Mouse (Mus musculus) mouse trophoblast stem cell (cell line): ENCODE data around the gene Alkbh4.
"Not testable (repeated sequence)": the region's sequence is repeated elsewhere in the genome, so short reads cannot be mapped to it uniquely, and the experiment has no call there.

Experiments used
- in situ Hi-C, 2 experiments: fragments of 300-500 bp; cut with MseI, MboI; formaldehyde crosslinking; loops; 2 replicates in 1 of 2; 3 replicates in 1 of 2; pipeline ENCODE4 v1.15.1; 2025

The Alkbh4 gene

GRCm38 (mm10) chr5:136142746-136143145 is 6.8 kb downstream of the Alkbh4 start:
- in situ Hi-C loops = no loop called here

GRCm38 (mm10) chr5:136143161-136143755 is 7.3 kb downstream of the Alkbh4 start:
- in situ Hi-C loops = no loop called here

GRCm38 (mm10) chr5:136144606-136145430 is 8.9 kb downstream of the Alkbh4 start:
- in situ Hi-C loops = no loop called here

- in situ Hi-C loops = no loop called here
These were observed 11.0 kb downstream of the Alkbh4 start for GRCm38 (mm10) chr5:136146936-136147335.

- in situ Hi-C loops = no loop called here
These were observed 11.8 kb downstream of the Alkbh4 start for GRCm38 (mm10) chr5:136147704-136148103.

- in situ Hi-C loops = not testable (repeated sequence)
These were observed 13.2 kb downstream of the Alkbh4 start for GRCm38 (mm10) chr5:136149134-136149576.

GRCm38 (mm10) chr5:136152365-136152764 is 16.4 kb downstream of the Alkbh4 start:
- in situ Hi-C loops = no loop called here

- in situ Hi-C loops = no loop called here
These were observed 19.5 kb downstream of the Alkbh4 start for GRCm38 (mm10) chr5:136155399-136155798.

- in situ Hi-C loops = not testable (repeated sequence)
These were observed 24.1 kb downstream of the Alkbh4 start for GRCm38 (mm10) chr5:136160084-136160483.

- in situ Hi-C loops = no loop called here
These were observed 28.0 kb downstream of the Alkbh4 start for GRCm38 (mm10) chr5:136163807-136164474.

- in situ Hi-C loops = no loop called here
These were observed 29.3 kb downstream of the Alkbh4 start for GRCm38 (mm10) chr5:136165246-136165645.

- in situ Hi-C loops = no loop called here
These were observed 31.4 kb downstream of the Alkbh4 start for GRCm38 (mm10) chr5:136167296-136167695.

- in situ Hi-C loops = no loop called here
These were observed 32.1 kb downstream of the Alkbh4 start for GRCm38 (mm10) chr5:136168071-136168470.

- in situ Hi-C loops = no loop called here
These were observed 33.9 kb downstream of the Alkbh4 start for GRCm38 (mm10) chr5:136169626-136170511.

GRCm38 (mm10) chr5:136170512-136171362 is 34.8 kb downstream of the Alkbh4 start, which contains the start of gene Orai2:
Gene Orai2 (minus strand): TSS chr5:136170713.
- in situ Hi-C loops = no loop called here

- in situ Hi-C loops = no loop called here
These were observed 35.7 kb downstream of the Alkbh4 start for GRCm38 (mm10) chr5:136171363-136172341.

- in situ Hi-C loops = no loop called here
These were observed 37.0 kb downstream of the Alkbh4 start for GRCm38 (mm10) chr5:136172939-136173338.

- in situ Hi-C loops = no loop called here
These were observed 37.9 kb downstream of the Alkbh4 start for GRCm38 (mm10) chr5:136173606-136174463.
